Mouse (Mus musculus): ENCODE data around the gene Rnft2. TPM values are rescaled to one million over a fixed set of nuclear protein-coding genes. Genes with fewer than 3 reads are reported as not detected.

The Rnft2 gene
- total and polyA plus RNA-seq, 2 experiments from 2014 or later: 0.70 to 1.7 TPM

- Histone ChIP-seq H3K9ac (replicated peaks; ENCODE audit: low read depth, low read length) (no peak within 1 kb of the TSS), H3K27me3 (ENCODE audit: control insufficient read depth, insufficient read depth, low read length) (peaks cover 55% of the 10 kb centered on the region), H3K4me2 (ENCODE audit: low read depth, low read length) (no peak within 1 kb of the TSS), H3K4me1 (ENCODE audit: control insufficient read depth, insufficient read depth) (0 out of 2 replicates have a peak, but pooled peaks cover 5% of the 10 kb centered on the region), H3K4me3 (ENCODE audit: low read depth, low read length) (no peak within 1 kb of the TSS), H3K36me3 (replicated peaks; ENCODE audit: control insufficient read depth, insufficient read depth, low read length) (no peaks in the 10 kb centered on the region), H3K27ac (ENCODE audit: low read depth) (no peak within 1 kb of the TSS), H3K9me3 (replicated peaks; ENCODE audit: control insufficient read depth, low read length) (no peaks in the 10 kb centered on the region)
- ATAC-seq (ENCODE audit: insufficient read depth, low read depth) (no peak), DNase-seq (ENCODE audit: low spot score) (no peak)
- WGBS: 52% methylated on average over 12 of the region's 12 CpGs
- TF ChIP-seq CTCF (IDR thresholded peaks at IDR 0.05; ENCODE audit: low read depth) (no peak), EP300 (IDR thresholded peaks at IDR 0.05; ENCODE audit: low read depth) (no peak)
Measured at GRCm38 (mm10) chr5:118164581-118164980, 80.3 kb downstream of the Rnft2 start, which contains the start of gene Hrk. TSS of gene Hrk (plus strand) at chr5:118164648.

- DNase-seq (ENCODE audit: low spot score) (no peak), ATAC-seq (ENCODE audit: insufficient read depth, low read depth) (peak; percentile 14; the same call in 1 of the 2 replicates)
- no peak overlapping the region for H3K9ac ChIP-seq (replicated peaks; ENCODE audit: low read depth, low read length)
- H3K27ac ChIP-seq (ENCODE audit: low read depth): no peak overlapping the region
- no peaks in the 10 kb centered on the region for H3K4me1 ChIP-seq (ENCODE audit: control insufficient read depth, insufficient read depth)
- WGBS: 35% methylated on average over 4 of the region's 4 CpGs
- no peak overlapping the region for H3K4me2 ChIP-seq (ENCODE audit: low read depth, low read length)
- H3K9me3 ChIP-seq (replicated peaks; ENCODE audit: control insufficient read depth, low read length): no peaks in the 10 kb centered on the region
- H3K36me3 ChIP-seq (replicated peaks; ENCODE audit: control insufficient read depth, insufficient read depth, low read length): no peaks in the 10 kb centered on the region
- H3K4me3 ChIP-seq (ENCODE audit: low read depth, low read length): no peak overlapping the region
- TF ChIP-seq CTCF (IDR thresholded peaks at IDR 0.05; ENCODE audit: low read depth) (no peak), EP300 (IDR thresholded peaks at IDR 0.05; ENCODE audit: low read depth) (no peak)
- peaks cover 30% of the 10 kb centered on the region; the same call in 1 of the 2 replicates for H3K27me3 ChIP-seq (ENCODE audit: control insufficient read depth, insufficient read depth, low read length)
Measured at GRCm38 (mm10) chr5:118160691-118161090, 84.2 kb downstream of the Rnft2 start.

- DNase-seq (ENCODE audit: low spot score): peak; percentile 47
- 16% methylated on average over 4 of the region's 4 CpGs for WGBS
- Histone ChIP-seq H3K9ac (replicated peaks; ENCODE audit: low read depth, low read length) (no peak overlapping the region), H3K36me3 (replicated peaks; ENCODE audit: control insufficient read depth, insufficient read depth, low read length) (no peaks in the 10 kb centered on the region; the same call in 1 of the 2 replicates), H3K27me3 (ENCODE audit: control insufficient read depth, insufficient read depth, low read length) (peaks cover 6% of the 10 kb centered on the region; the same call in 1 of the 2 replicates), H3K4me2 (ENCODE audit: low read depth, low read length) (no peak overlapping the region), H3K9me3 (replicated peaks; ENCODE audit: control insufficient read depth, low read length) (no peaks in the 10 kb centered on the region), H3K27ac (ENCODE audit: low read depth) (no peak overlapping the region), H3K4me3 (ENCODE audit: low read depth, low read length) (no peak overlapping the region), H3K4me1 (ENCODE audit: control insufficient read depth, insufficient read depth) (peaks cover 12% of the 10 kb centered on the region; the same call in 1 of the 2 replicates)
- TF ChIP-seq CTCF (IDR thresholded peaks at IDR 0.05; ENCODE audit: low read depth) (no peak), EP300 (IDR thresholded peaks at IDR 0.05; ENCODE audit: low read depth) (no peak)
- ATAC-seq (ENCODE audit: insufficient read depth, low read depth): peak; percentile 40
Measured at GRCm38 (mm10) chr5:118156976-118157375, 87.9 kb downstream of the Rnft2 start.

- H3K4me3 ChIP-seq (ENCODE audit: low read depth, low read length): peak overlapping the region; percentile 88
- no peaks in the 10 kb centered on the region for H3K27me3 ChIP-seq (ENCODE audit: control insufficient read depth, insufficient read depth, low read length)
- H3K27ac ChIP-seq (ENCODE audit: low read depth): no peak overlapping the region
- WGBS: 16% methylated on average over 8 of the region's 9 CpGs
- no peaks in the 10 kb centered on the region for H3K9me3 ChIP-seq (replicated peaks; ENCODE audit: control insufficient read depth, low read length)
- H3K4me2 ChIP-seq (ENCODE audit: low read depth, low read length): peak overlapping the region; percentile 94
- DNase-seq (ENCODE audit: low spot score): no peak
- no peak for ATAC-seq (ENCODE audit: insufficient read depth, low read depth)
- TF ChIP-seq EP300 (IDR thresholded peaks at IDR 0.05; ENCODE audit: low read depth) (no peak), CTCF (IDR thresholded peaks at IDR 0.05; ENCODE audit: low read depth) (no peak)
- peaks cover 12% of the 10 kb centered on the region; the same call in 1 of the 2 replicates for H3K4me1 ChIP-seq (ENCODE audit: control insufficient read depth, insufficient read depth)
- H3K36me3 ChIP-seq (replicated peaks; ENCODE audit: control insufficient read depth, insufficient read depth, low read length): peaks cover 6% of the 10 kb centered on the region; the same call in 1 of the 2 replicates
- 0 out of 2 replicates have a peak overlapping the region, but pooled peaks have one; percentile 88 for H3K9ac ChIP-seq (replicated peaks; ENCODE audit: low read depth, low read length)
Measured at GRCm38 (mm10) chr5:118155565-118155947, 89.4 kb downstream of the Rnft2 start.

GRCm38 (mm10) chr5:118154839-118155564 is 89.9 kb downstream of the Rnft2 start, which contains the start of gene Fbxw8:
TSS of gene Fbxw8 (minus strand) at chr5:118155464.
- H3K27me3 ChIP-seq (ENCODE audit: control insufficient read depth, insufficient read depth, low read length): no peaks in the 10 kb centered on the region
- peaks cover 17% of the 10 kb centered on the region for H3K4me1 ChIP-seq (ENCODE audit: control insufficient read depth, insufficient read depth)
- ATAC-seq (ENCODE audit: insufficient read depth, low read depth) (peak; percentile 85), DNase-seq (ENCODE audit: low spot score) (peak; percentile 82)
- H3K9ac ChIP-seq (replicated peaks; ENCODE audit: low read depth, low read length): peak within 1 kb of the TSS; percentile 88
- peak within 1 kb of the TSS; percentile 88 for H3K4me3 ChIP-seq (ENCODE audit: low read depth, low read length)
- H3K4me2 ChIP-seq (ENCODE audit: low read depth, low read length): peak within 1 kb of the TSS; percentile 94
- H3K36me3 ChIP-seq (replicated peaks; ENCODE audit: control insufficient read depth, insufficient read depth, low read length): peaks cover 6% of the 10 kb centered on the region; the same call in 1 of the 2 replicates
- H3K27ac ChIP-seq (ENCODE audit: low read depth): peak within 1 kb of the TSS; percentile 46; the same call in 1 of the 2 replicates
- TF ChIP-seq EP300 (IDR thresholded peaks at IDR 0.05; ENCODE audit: low read depth) (no peak), CTCF (IDR thresholded peaks at IDR 0.05; ENCODE audit: low read depth) (no peak)
- WGBS: under 1% methylated on average over 65 of the region's 67 CpGs
- no peaks in the 10 kb centered on the region for H3K9me3 ChIP-seq (replicated peaks; ENCODE audit: control insufficient read depth, low read length)
